Mouse (Mus musculus): ENCODE results near the gene Smco3. TPM values are rescaled to one million over a fixed set of nuclear protein-coding genes. Genes with fewer than 3 reads are reported as not detected.

The Smco3 gene
- polyA plus RNA-seq, 1 experiment = not detected

GRCm38 (mm10) chr6:136827881-136828561 lies 7.2 kb downstream of the Smco3 start, which contains the start of gene Wbp11:
Gene Wbp11, minus strand, starts transcription at chr6:136828233.
- Histone ChIP-seq H3K4me3 (ENCODE audit: low read depth, low read length) (peak within 1 kb of the TSS; percentile 96), H3K27ac (ENCODE audit: insufficient read depth, low read depth, low read length) (peak within 1 kb of the TSS; percentile 66), H3K27me3 (ENCODE audit: control insufficient read depth, insufficient read depth, low read length) (no peaks in the 10 kb centered on the region), H3K36me3 (ENCODE audit: control insufficient read depth, insufficient read depth, low read length) (peaks cover 16% of the 10 kb centered on the region), H3K4me1 (ENCODE audit: control insufficient read depth, insufficient read depth, insufficient read length, low read length) (peaks cover 3% of the 10 kb centered on the region)
- TF ChIP-seq CTCF (IDR thresholded peaks at IDR 0.05; ENCODE audit: extremely low read depth, insufficient read length, insufficient replicate concordance, low read depth, low read length) = no peak
- peak; percentile 23; the same call in 1 of the 2 replicates for TF ChIP-seq POLR2A (IDR thresholded peaks at IDR 0.05; ENCODE audit: low read depth, low read length)
- under 1% methylated on average over 45 of the region's 45 CpGs for WGBS

GRCm38 (mm10) chr6:136827516-136827880 lies 7.8 kb downstream of the Smco3 start, which contains the start of gene BC049715:
Gene BC049715, plus strand, starts transcription at chr6:136827626.
- TF ChIP-seq POLR2A (IDR thresholded peaks at IDR 0.05; ENCODE audit: low read depth, low read length) (no peak), CTCF (IDR thresholded peaks at IDR 0.05; ENCODE audit: extremely low read depth, insufficient read length, insufficient replicate concordance, low read depth, low read length) (no peak)
- peak within 1 kb of the TSS; percentile 96 for H3K4me3 ChIP-seq (ENCODE audit: low read depth, low read length)
- peak within 1 kb of the TSS; percentile 66 for H3K27ac ChIP-seq (ENCODE audit: insufficient read depth, low read depth, low read length)
- H3K4me1 ChIP-seq (ENCODE audit: control insufficient read depth, insufficient read depth, insufficient read length, low read length) = peaks cover 3% of the 10 kb centered on the region
- under 1% methylated on average over 34 of the region's 34 CpGs for WGBS
- H3K27me3 ChIP-seq (ENCODE audit: control insufficient read depth, insufficient read depth, low read length) = no peaks in the 10 kb centered on the region
- H3K36me3 ChIP-seq (ENCODE audit: control insufficient read depth, insufficient read depth, low read length) = peaks cover 21% of the 10 kb centered on the region

GRCm38 (mm10) chr6:136827116-136827515 lies 8.1 kb downstream of the Smco3 start:
- Histone ChIP-seq H3K36me3 (ENCODE audit: control insufficient read depth, insufficient read depth, low read length) (peaks cover 25% of the 10 kb centered on the region), H3K4me3 (ENCODE audit: low read depth, low read length) (peak overlapping the region; percentile 96), H3K27ac (ENCODE audit: insufficient read depth, low read depth, low read length) (no peak overlapping the region), H3K4me1 (ENCODE audit: control insufficient read depth, insufficient read depth, insufficient read length, low read length) (peaks cover 3% of the 10 kb centered on the region), H3K27me3 (ENCODE audit: control insufficient read depth, insufficient read depth, low read length) (no peaks in the 10 kb centered on the region)
- WGBS = 4% methylated on average over 7 of the region's 7 CpGs
- TF ChIP-seq POLR2A (IDR thresholded peaks at IDR 0.05; ENCODE audit: low read depth, low read length) (no peak), CTCF (IDR thresholded peaks at IDR 0.05; ENCODE audit: extremely low read depth, insufficient read length, insufficient replicate concordance, low read depth, low read length) (no peak)

GRCm38 (mm10) chr6:136824987-136825386 lies 10.3 kb downstream of the Smco3 start:
- peaks cover 45% of the 10 kb centered on the region for H3K36me3 ChIP-seq (ENCODE audit: control insufficient read depth, insufficient read depth, low read length)
- no peak overlapping the region for H3K4me3 ChIP-seq (ENCODE audit: low read depth, low read length)
- 86% methylated on average over 8 of the region's 8 CpGs for WGBS
- H3K27ac ChIP-seq (ENCODE audit: insufficient read depth, low read depth, low read length) = no peak overlapping the region
- H3K27me3 ChIP-seq (ENCODE audit: control insufficient read depth, insufficient read depth, low read length) = no peaks in the 10 kb centered on the region
- H3K4me1 ChIP-seq (ENCODE audit: control insufficient read depth, insufficient read depth, insufficient read length, low read length) = peaks cover 3% of the 10 kb centered on the region
- TF ChIP-seq CTCF (IDR thresholded peaks at IDR 0.05; ENCODE audit: extremely low read depth, insufficient read length, insufficient replicate concordance, low read depth, low read length) = no peak

GRCm38 (mm10) chr6:136821086-136821485 lies 14.2 kb downstream of the Smco3 start:
- no peak for TF ChIP-seq CTCF (IDR thresholded peaks at IDR 0.05; ENCODE audit: extremely low read depth, insufficient read length, insufficient replicate concordance, low read depth, low read length)
- TF ChIP-seq POLR2A (IDR thresholded peaks at IDR 0.05; ENCODE audit: low read depth, low read length) = no peak
- Histone ChIP-seq H3K4me1 (ENCODE audit: control insufficient read depth, insufficient read depth, insufficient read length, low read length) (no peaks in the 10 kb centered on the region), H3K36me3 (ENCODE audit: control insufficient read depth, insufficient read depth, low read length) (peaks cover 71% of the 10 kb centered on the region), H3K27ac (ENCODE audit: insufficient read depth, low read depth, low read length) (no peak overlapping the region), H3K27me3 (ENCODE audit: control insufficient read depth, insufficient read depth, low read length) (no peaks in the 10 kb centered on the region), H3K4me3 (ENCODE audit: low read depth, low read length) (no peak overlapping the region)
- WGBS = 93% methylated on average over 18 of the region's 18 CpGs

GRCm38 (mm10) chr6:136820381-136820780 lies 14.9 kb downstream of the Smco3 start:
- Histone ChIP-seq H3K27me3 (ENCODE audit: control insufficient read depth, insufficient read depth, low read length) (no peaks in the 10 kb centered on the region), H3K27ac (ENCODE audit: insufficient read depth, low read depth, low read length) (no peak overlapping the region), H3K4me1 (ENCODE audit: control insufficient read depth, insufficient read depth, insufficient read length, low read length) (no peaks in the 10 kb centered on the region), H3K4me3 (ENCODE audit: low read depth, low read length) (no peak overlapping the region), H3K36me3 (ENCODE audit: control insufficient read depth, insufficient read depth, low read length) (peaks cover 76% of the 10 kb centered on the region)
- 96% methylated on average over 21 of the region's 21 CpGs for WGBS
- no peak for TF ChIP-seq CTCF (IDR thresholded peaks at IDR 0.05; ENCODE audit: extremely low read depth, insufficient read length, insufficient replicate concordance, low read depth, low read length)
- TF ChIP-seq POLR2A (IDR thresholded peaks at IDR 0.05; ENCODE audit: low read depth, low read length) = no peak

- no peak for TF ChIP-seq POLR2A (IDR thresholded peaks at IDR 0.05; ENCODE audit: low read depth, low read length)
- no peak for TF ChIP-seq CTCF (IDR thresholded peaks at IDR 0.05; ENCODE audit: extremely low read depth, insufficient read length, insufficient replicate concordance, low read depth, low read length)
- no peak overlapping the region for H3K27ac ChIP-seq (ENCODE audit: insufficient read depth, low read depth, low read length)
- no peaks in the 10 kb centered on the region for H3K27me3 ChIP-seq (ENCODE audit: control insufficient read depth, insufficient read depth, low read length)
- no peak overlapping the region for H3K4me3 ChIP-seq (ENCODE audit: low read depth, low read length)
- WGBS = 91% methylated on average over 3 of the region's 3 CpGs
- H3K4me1 ChIP-seq (ENCODE audit: control insufficient read depth, insufficient read depth, insufficient read length, low read length) = no peaks in the 10 kb centered on the region; the same call in 1 of the 2 replicates
- peaks cover 75% of the 10 kb centered on the region for H3K36me3 ChIP-seq (ENCODE audit: control insufficient read depth, insufficient read depth, low read length)
Measured at GRCm38 (mm10) chr6:136817549-136817948, 17.7 kb downstream of the Smco3 start.

Data from small intestine, adult 2 months (tissue).